Mouse (Mus musculus) megakaryocyte, embryonic 14.5 days (primary cell): ENCODE measurements at regions not wholly inside any gene's neighbourhood (a gene's known extent, or its start where the extent isn't known, plus 50 kb on each side); places are given as distances from the start of the nearest gene placed in this dataset.
"Not testable (repeated sequence)": the region's sequence is repeated elsewhere in the genome, so short reads cannot be mapped to it uniquely, and the experiment has no call there.

Experiments
- FLI1 ChIP-seq: IDR thresholded peaks from 2 replicates; pipeline ENCODE4 v1.6.1; 2012; ENCODE audit warnings: low read length, inconsistent platforms, mixed read lengths
- GATA1 ChIP-seq: IDR thresholded peaks from 3 replicates; pipeline ENCODE4 v1.6.1; 2012; ENCODE audit warnings: mixed read lengths, low read length, inconsistent platforms, borderline replicate concordance

GRCm38 (mm10) chr7:83412745-83413144, 172.0 kb upstream of the Tmc3 start:
- TF ChIP-seq GATA1, FLI1: not testable (repeated sequence)
